Mouse (Mus musculus) left cerebral cortex, adult 2 months (tissue): ENCODE measurements at regions not wholly inside any gene's neighbourhood (a gene's known extent, or its start where the extent isn't known, plus 50 kb on each side); places are given as distances from the start of the nearest gene placed in this dataset.

Source experiments
- DNase-seq, 2 experiments: peaks; one replicate each; pipeline ENCODE4 v3.0.0; 2021 to 2022; ENCODE audit warnings: low spot score in 2 of 2, mixed read lengths in 1 of 2; ENCODE audit errors: extremely low spot score in 1 of 2
- H3K27ac ChIP-seq: fragments of 200-600 bp; 2 replicates; pipeline ENCODE4 v1.8.1; 2022
- H3K4me3 ChIP-seq: fragments of 200-600 bp; 2 replicates; pipeline ENCODE4 v1.8.1; 2022
- CTCF ChIP-seq: fragments of 200-600 bp; IDR thresholded peaks from 2 replicates; pipeline ENCODE4 v1.8.1; 2022; ENCODE audit warnings: antibody characterized with exemption, mild to moderate bottlenecking, moderate library complexity
- intact Hi-C: fragments of 180-260 bp; cut with DNase I; formaldehyde crosslinking; loops from one replicate; pipeline ENCODE4 v1.15.1; 2025
- microRNA-seq, 2 experiments: library from miRNA; unstranded; fragments of <30 nt; microRNA quantifications; one replicate each; pipeline ENCODE4 v1.2.0; 2021

DNA sequence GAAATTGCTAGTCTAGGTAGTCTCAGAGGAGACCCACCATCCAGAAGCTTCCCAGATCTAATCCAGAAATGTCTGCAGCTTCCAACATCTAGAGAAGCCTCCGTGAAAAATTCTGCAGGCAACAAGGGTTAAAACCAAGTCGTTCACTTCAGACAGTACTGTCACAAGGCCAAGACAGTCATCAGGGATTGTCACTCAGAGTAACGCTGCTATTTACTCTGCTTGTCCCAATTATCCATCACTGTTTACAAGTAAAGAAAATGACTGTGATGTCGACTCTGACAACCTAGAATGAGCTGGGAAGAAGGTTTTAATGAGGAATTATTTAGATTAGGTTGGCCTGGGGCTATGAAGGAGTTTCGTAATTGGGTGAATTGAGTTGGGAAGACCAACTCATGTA is 82.1 kb upstream of the Rasgrf1 start:
- no peak for TF ChIP-seq CTCF
- Histone ChIP-seq H3K4me3 (peak overlapping the region; percentile 35; the same call in 1 of the 2 replicates), H3K27ac (no peak overlapping the region; the same call in 1 of the 2 replicates)
- DNase-seq, result no peak
- intact Hi-C loops, result loop anchor here (1.0 to 5.0 kb wide), 3 partner anchors 81 to 250 kb away; partner anchors contain the start of gene Rasgrf1

DNA sequence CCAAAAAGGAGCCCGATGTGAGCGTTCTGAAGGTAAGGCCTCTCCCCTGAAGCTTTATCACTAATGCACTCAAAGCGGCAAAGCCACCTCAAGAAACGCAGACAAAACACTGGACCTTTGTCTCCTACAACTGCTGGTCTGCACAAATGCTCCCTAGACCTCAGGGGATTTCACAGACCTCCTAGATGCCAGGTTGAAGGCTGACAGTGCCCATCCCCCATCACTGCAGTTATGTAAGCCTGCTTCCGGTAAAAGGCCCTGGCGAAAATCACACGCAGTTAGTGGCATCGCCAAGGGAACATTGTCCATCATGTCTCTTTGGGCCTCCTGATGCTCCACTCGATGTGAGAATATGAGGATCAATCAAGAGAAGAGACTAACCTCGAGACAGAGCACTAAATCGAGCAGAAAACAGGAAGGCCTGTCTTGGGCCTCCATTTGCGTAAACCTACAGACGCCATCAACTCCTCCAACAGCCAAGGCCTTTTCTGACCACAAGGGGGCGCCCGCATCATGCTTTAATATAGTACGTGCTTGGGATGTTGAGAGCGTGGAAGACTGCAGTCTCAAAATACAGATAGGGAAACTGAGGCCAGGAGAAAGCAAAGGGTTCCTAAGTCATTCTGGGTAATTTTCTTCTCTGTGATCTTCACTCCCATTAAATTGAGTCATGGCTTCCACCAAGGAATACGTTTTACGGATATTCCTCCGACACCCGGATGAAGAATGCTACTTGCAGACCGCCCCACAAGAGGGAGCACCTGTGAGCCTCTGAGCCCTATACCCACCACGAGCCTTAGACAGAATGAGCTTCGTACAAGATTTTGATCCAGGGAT is 82.8 kb upstream of the Rasgrf1 start:
- intact Hi-C loops, result loop anchor here (1.0 to 5.0 kb wide), 3 partner anchors 82 to 250 kb away; partner anchors contain the start of gene Rasgrf1
- peak; percentile 87 to 89 for DNase-seq
- TF ChIP-seq CTCF, result peak; percentile 89
- H3K27ac ChIP-seq, result peak overlapping the region; percentile 1; the same call in 1 of the 2 replicates
- peak overlapping the region; percentile 35 for H3K4me3 ChIP-seq

DNA sequence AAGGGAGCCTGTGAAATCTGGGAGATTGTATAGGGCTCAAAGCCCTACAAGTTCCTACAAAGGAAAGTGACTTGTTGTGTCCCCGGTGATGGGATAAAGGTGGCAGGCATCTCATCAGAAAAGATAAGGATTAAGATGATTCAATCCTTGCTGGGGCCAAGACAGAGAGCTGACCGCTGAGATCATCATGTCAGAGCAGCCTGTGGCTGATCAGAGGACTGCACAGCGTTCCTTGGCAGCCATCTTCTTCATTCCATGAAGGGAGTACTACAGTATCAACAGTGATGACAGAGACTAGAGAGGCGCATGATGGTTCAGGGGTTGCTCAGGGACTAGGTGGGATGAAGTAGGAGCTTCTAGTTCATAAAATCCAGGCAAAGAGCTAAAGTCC is 83.6 kb upstream of the Ankrd34c start:
- intact Hi-C loops, result no loop called here
- DNase-seq, result no peak
- TF ChIP-seq CTCF, result no peak
- H3K27ac ChIP-seq, result no peak overlapping the region
- H3K4me3 ChIP-seq, result no peak overlapping the region

DNA sequence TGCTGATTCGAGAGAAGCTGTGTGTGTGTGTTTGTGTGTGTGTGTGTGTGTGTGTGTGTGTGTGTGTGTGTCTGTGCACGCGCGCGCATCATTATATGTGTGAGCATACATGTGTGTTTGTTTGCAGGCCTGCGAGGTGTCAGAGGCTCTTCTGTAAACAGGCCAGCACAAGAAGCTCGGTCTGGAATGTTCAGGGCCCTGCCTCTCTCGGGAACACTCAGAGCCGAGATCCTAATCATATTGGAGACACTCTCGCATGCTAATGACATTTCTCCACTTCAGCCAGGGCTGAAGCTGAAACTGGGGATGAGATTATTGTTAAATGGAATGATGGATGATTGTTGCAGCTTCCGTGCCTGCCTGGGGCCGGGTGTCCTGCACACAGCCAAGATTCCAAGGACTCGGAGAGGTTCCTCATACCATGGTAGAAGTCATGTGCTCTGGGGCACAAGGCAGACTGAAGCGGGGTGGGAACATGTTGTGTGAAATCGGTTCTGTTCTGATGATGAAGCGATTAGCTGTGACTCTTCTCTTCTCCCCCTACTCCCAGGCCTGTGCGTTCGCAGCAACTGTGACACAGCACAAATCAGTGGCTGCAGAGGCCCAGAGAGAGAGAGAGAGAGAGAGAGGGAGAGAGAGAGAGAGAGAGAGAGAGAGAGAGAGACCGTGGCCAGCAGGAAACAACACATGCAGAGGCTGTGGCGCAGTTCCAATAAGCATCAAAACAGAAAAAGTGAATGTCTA is 83.0 kb upstream of the Ankrd34c start:
- no peak for DNase-seq
- no peak overlapping the region for H3K27ac ChIP-seq
- intact Hi-C loops, result no loop called here
- H3K4me3 ChIP-seq, result no peak overlapping the region
- no peak for TF ChIP-seq CTCF

DNA sequence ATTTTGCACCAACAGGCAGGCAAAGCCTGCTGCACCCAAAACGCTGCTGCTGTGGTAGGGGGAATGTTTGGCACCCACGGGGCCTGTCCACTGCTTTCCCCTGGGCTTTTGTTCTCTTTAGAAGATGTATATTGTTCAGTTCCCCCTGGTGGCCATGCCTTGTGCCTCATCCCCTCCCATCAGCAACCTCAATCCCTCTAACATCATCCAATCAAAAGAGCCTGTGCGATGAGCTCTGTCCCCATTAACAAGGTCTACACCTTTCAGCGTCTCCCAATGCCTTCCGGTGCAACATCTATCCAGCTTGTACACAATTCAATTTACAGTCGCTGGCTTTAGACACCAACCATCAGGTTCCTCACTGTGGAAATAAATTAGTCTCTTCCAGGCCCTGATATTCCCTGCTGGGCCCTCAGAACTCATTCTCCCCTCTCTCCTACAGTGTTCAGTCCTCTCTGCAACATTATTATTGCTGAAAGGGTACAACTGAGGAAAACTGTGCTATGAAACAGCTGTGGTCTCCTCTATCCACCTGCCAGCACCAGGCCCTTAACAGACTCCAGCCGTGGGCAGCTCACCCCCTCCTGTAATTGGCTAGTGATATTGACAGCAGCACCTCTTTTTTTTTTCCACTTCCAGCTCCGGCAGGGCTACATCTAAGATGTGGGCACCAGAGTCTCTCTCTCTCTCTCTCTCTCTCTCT is 75.5 kb upstream of the Ankrd34c start:
- TF ChIP-seq CTCF, result no peak; the same call in none of the 2 replicates
- intact Hi-C loops, result no loop called here
- no peak for DNase-seq
- H3K4me3 ChIP-seq, result no peak overlapping the region
- H3K27ac ChIP-seq, result no peak overlapping the region

GRCm38 (mm10) chr9:89807381-89807780 is 69.1 kb upstream of the Ankrd34c start:
- TF ChIP-seq CTCF, result no peak
- no peak overlapping the region for H3K4me3 ChIP-seq
- DNase-seq, result no peak
- H3K27ac ChIP-seq, result no peak overlapping the region
- intact Hi-C loops, result no loop called here

DNA sequence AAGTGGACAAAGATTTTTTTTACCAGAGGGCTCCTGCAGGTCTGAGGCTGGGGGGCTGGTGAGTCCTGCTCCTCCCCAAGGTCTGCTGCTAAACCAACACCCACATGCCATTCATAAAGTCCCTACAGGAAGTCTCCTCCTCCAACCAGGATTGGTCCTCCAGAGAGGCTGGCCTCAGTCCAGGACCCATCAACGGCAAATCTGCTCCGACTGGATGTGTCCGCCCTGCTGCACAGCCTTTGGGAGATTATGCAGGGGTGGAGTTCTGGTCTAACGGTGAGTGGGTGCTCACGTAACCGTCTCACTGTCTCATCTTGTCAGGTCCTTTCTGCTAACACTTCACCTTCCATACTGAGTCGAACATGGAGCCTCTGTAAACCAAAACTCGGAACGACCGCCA is 64.4 kb upstream of the Ankrd34c start:
- DNase-seq, result no peak
- Histone ChIP-seq H3K27ac (no peak overlapping the region), H3K4me3 (no peak overlapping the region)
- no peak for TF ChIP-seq CTCF
- intact Hi-C loops, result no loop called here

DNA sequence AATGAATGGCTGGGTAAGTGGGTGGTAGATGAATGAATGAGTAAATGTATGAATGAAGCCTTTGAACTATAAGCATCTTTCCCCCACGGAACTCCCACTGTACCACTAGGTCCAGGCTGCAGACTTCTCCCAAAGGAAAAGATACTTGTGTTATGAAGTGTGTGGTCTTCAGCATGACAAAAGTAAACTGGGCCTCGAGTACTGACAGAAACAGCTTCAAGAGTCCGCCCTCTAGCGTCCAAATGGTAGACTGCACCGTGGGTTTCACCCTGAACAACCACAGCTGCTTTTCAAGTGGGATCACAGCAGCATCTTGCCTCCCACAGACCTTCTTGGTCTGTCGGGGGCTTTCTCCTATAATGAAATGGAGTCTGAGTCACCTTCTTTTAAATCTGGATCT is 54.7 kb upstream of the Ankrd34c start:
- no peak overlapping the region for H3K4me3 ChIP-seq
- peak; percentile 97 for TF ChIP-seq CTCF
- intact Hi-C loops, result loop anchor here (1.0 to 5.0 kb wide), 3 partner anchors 36 to 88 kb away; partner anchors contain the start of gene Tmed3

GRCm38 (mm10) chr9:89789926-89790325 is 51.7 kb upstream of the Ankrd34c start:
- intact Hi-C loops, result loop anchor here (5.0 kb wide), 1 partner anchor 33 kb away; no protein-coding TSS in a partner anchor
- TF ChIP-seq CTCF, result no peak
- no peak for DNase-seq
- H3K27ac ChIP-seq, result no peak overlapping the region
- H3K4me3 ChIP-seq, result no peak overlapping the region

More for the DNA sequence above, 54.7 kb upstream of the Ankrd34c start:
- no peak overlapping the region for H3K27ac ChIP-seq
- peak; percentile 71 to 82 for DNase-seq

DNA sequence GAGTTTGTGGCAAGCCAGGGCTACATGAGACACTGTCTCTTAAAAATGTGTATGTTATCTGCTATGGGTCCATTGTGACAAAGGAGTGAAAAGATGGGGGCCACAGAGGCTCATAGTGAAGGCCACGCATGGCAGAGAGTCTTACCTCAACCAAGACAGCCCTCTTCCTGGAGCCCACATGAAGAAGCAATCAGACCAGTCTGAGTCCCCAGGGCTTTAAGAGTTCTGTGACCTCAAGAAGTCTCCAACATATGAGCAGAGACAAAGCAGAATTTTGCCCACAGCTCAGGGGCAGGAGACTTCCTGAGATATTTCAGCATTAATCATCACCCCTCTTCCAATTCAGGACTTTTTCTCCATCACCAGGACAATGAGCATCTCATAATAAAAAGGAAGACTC is 50.4 kb upstream of the Ankrd34c start:
- no peak for DNase-seq
- no peak for TF ChIP-seq CTCF
- Histone ChIP-seq H3K4me3 (no peak overlapping the region), H3K27ac (no peak overlapping the region)
- intact Hi-C loops, result no loop called here

Small RNA genes lying in the stretch of these regions (microRNA-seq; reads per million reads assigned to microRNA genes)
- 182 to 233 reads per million in 2 experiments for gene Mir184
